Mouse (Mus musculus) megakaryocyte-erythroid progenitor cell, adult 5-6 weeks (primary cell): ENCODE results near the gene Mup21. TPM values are rescaled to one million over a fixed set of nuclear protein-coding genes. Genes with fewer than 3 reads are reported as not detected.
"Not testable (repeated sequence)": the region's sequence is repeated elsewhere in the genome, so short reads cannot be mapped to it uniquely, and the experiment has no call there.

Experiments
- ATAC-seq: replicated peaks from 2 replicates; pipeline ENCODE4 v1.8.0; 2016; ENCODE audit warnings: mild to moderate bottlenecking, inconsistent platforms; ENCODE audit not compliant: severe bottlenecking, poor library complexity, low FRiP score, low TSS enrichment
- total RNA-seq, 2 experiments: library from RNA; stranded (forward) in 1 of 2; stranded (reverse) in 1 of 2; fragments of 200-1000, 215-1000 nt in 1 of 2; fragments of >200 nt in 1 of 2; fragmentation: Nextera tagmentation in 1 of 2; gene quantifications; 2 replicates each; pipeline ENCODE4 v1.2.3; 2014 to 2017

The Mup21 gene
- total RNA-seq (2014; fragmentation: Nextera tagmentation): not detected in 2 replicates
- total RNA-seq (2017): not detected in 2 replicates

DNA sequence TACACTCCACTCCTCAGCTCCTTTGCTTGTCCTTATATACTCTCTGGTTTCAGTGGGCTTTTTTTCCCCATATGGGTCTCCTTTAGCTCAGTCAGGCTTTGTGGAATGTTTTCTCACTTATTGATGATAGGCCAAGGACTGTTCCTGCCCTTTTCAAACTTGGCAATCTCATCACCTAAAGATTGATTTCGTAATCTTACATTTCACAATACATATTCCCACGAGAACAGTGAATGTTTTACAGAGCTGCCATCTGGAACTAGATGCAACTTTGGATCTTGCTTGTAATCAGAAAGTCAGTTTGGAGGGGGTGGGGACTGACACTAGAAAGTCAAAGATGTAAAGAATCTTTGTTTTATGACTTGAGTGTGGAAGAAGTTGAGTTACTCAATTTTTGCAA is at the start of gene Mup21:
Gene Mup21, minus strand, starts transcription at position 53 of the 400 bp plus-strand sequence.
- no peak for ATAC-seq

DNA sequence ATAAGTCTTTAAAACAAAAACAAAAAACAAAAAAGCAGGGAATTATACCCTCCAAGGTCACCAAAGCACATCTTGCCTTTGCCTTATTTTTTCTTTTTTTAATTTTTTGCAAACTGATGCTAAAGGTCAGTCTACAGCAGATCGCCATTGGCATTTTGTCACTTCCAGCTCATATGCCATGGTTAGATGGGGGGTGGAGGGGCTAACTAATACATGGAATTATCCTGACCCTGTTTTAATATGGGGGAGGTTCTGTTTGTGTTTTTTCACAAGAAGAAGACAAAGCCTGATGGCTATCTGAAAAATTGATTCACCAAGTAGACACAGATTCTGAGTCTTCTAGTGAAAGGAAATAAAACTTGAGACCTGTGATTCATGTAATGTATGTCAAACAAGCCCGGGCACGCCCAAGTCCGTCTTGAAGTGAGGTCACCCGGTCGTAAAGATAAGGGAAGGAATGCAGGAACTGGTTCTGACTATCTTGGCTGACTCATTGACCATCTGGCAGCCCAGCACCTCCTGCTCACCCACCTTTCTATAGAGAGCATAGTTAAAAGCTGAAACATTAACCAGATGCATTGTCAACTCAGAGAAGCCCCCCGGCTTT is 49.4 kb upstream of the Mup21 start:
- no peak for ATAC-seq

- ATAC-seq: no peak
Observed at GRCm38 (mm10) chr4:62188778-62189177, 38.1 kb upstream of the Mup21 start.

DNA sequence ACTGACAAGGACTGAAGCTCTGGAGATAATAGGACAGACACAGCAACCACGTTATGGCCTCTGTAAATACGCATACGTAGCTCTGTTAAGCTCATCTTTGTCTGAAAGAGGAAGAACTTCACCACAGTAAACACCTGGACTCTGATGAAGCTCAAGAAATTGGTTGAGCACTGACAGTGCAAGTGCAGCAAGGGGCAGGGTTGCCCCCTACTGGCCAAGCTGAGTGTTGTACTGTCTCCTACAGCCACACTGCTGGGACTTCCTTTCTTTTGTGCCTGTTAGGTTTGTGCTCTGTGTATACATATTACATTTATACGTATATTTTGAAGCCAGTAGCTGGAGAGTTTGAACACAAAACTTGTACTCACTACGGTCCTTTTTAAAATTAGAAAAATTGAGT is 26.6 kb upstream of the Mup21 start:
- ATAC-seq: no peak

- no peak for ATAC-seq
Observed at GRCm38 (mm10) chr4:62174471-62174870, 23.8 kb upstream of the Mup21 start.

- not testable (repeated sequence) for ATAC-seq
Observed at GRCm38 (mm10) chr4:62167636-62168035, 17.0 kb upstream of the Mup21 start.

DNA sequence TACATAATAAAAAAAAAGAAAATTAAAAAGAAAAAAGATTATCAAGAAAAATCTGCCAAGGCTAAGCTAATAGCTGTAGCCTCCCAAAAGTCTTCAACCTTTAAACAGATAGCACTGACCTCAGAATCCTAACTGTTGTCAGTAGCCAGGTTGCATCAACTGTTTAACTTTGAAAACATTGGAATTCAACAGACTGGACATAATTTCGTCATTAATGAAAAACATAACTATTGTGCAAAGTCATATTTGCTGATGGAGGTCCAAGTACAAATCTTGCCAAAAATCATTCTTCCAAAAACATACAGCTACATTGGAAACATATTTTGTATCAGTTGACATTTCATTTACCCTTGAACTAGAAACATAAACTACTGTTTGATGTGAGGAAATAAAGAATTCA is 7.7 kb upstream of the Mup21 start:
- no peak for ATAC-seq

- no peak for ATAC-seq
Observed at GRCm38 (mm10) chr4:62133706-62134105, 17.0 kb downstream of the Mup21 start.

- ATAC-seq: not testable (repeated sequence)
Observed at GRCm38 (mm10) chr4:62103366-62103765, 47.3 kb downstream of the Mup21 start.

Other genes with a start within 250 kb of the Mup21 start
- gene Mup20, start 96.7 kb downstream of the Mup21 start, total RNA-seq (2014; fragmentation: Nextera tagmentation): not detected in 2 replicates
- not detected in 2 replicates for gene Mup20, start 96.7 kb downstream of the Mup21 start, total RNA-seq (2017)
- gene Mup3, start 63.5 kb downstream of the Mup21 start, total RNA-seq (2014; fragmentation: Nextera tagmentation): not detected in 2 replicates
- not detected in 2 replicates for gene Mup3, start 63.5 kb downstream of the Mup21 start, total RNA-seq (2017)
- not detected in 2 replicates for gene Zfp37, start 80.2 kb upstream of the Mup21 start, total RNA-seq (2014; fragmentation: Nextera tagmentation)
- gene Zfp37, start 80.2 kb upstream of the Mup21 start, total RNA-seq (2017): not detected in 2 replicates
- gene Slc31a2, start 111.7 kb upstream of the Mup21 start, total RNA-seq (2014; fragmentation: Nextera tagmentation): 1.2 TPM in 1 of 2 replicates, not detected in the other
- 0.84 and 1.8 TPM in 2 replicates for gene Slc31a2, start 111.7 kb upstream of the Mup21 start, total RNA-seq (2017)
- 29.0 and 33.9 TPM in 2 replicates for gene Fkbp15, start 209.7 kb upstream of the Mup21 start, total RNA-seq (2014; fragmentation: Nextera tagmentation)
- gene Fkbp15, start 209.7 kb upstream of the Mup21 start, total RNA-seq (2017): 37.6 and 48.6 TPM in 2 replicates
- gene Slc31a1, start 209.9 kb upstream of the Mup21 start, total RNA-seq (2014; fragmentation: Nextera tagmentation): 19.4 and 22.7 TPM in 2 replicates
- 19.7 and 21.2 TPM in 2 replicates for gene Slc31a1, start 209.9 kb upstream of the Mup21 start, total RNA-seq (2017)